Mouse (Mus musculus) spleen, embryonic (tissue): ENCODE measurements around the gene Gm49373.

Experiments used
- CTCF ChIA-PET: fragments of 350-600 bp; sonication (Branson Sonifier 250); formaldehyde crosslinking; loops from one replicate; lab custom pipeline; 2022; lab: Charles Lee

The Gm49373 gene

GRCm38 (mm10) chr9:21029291-21030054, 43.4 kb downstream of the Gm49373 start, which contains the start of gene Icam4:
Gene Icam4, plus strand, starts transcription at chr9:21029373.
- CTCF ChIA-PET, result interaction anchor here (0.6 to 0.7 kb wide), 2 partner anchors 12 to 106 kb away, joined by 3 to 4 read pairs; no protein-coding TSS in a partner anchor

DNA sequence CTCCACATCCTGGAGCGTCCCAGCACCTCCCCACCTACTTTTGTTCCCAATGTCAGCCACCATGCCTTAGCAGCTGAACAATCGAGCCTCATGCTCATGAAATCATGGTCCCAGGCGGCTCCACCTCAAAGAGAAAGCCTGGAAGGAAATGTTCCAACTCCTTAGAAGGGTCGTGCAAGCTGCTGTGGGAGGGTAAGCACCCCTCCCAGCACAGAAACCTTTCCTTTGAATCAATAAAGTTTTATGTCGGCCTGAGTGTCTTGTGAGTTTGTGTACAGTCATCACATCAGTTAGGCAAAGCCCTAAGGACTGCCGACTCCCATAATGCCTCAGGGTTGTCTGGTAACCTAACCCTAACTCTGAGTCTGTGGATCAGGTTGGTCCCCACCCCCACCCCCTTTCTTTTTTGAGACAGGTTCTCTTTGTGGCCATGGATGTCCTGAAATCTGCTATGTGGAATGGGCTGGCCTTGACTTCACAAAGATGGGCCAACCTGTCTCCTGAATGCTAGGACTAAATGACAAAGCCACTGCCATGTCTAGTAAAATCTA, 44.3 kb downstream of the Gm49373 start:
- CTCF ChIA-PET, result no interaction called here

GRCm38 (mm10) chr9:21027774-21028290, 45.1 kb downstream of the Gm49373 start:
- CTCF ChIA-PET, result no interaction called here

DNA sequence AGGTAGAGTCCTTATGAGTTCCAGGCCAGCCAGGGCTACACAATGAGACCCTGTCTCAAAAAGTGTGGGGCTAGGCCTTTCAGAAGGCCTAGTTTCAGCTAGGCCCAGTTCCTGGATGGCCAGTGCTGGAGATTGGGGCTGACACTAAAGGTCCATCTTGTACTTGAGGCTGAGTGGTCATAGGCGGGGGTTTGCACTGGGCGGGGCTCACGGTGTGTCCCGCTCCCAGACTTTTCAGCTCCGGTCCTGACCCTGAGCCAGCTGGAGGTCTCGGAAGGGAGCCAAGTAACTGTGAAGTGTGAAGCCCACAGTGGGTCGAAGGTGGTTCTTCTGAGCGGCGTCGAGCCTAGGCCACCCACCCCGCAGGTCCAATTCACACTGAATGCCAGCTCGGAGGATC, 46.0 kb downstream of the Gm49373 start:
- CTCF ChIA-PET, result interaction anchor here (0.6 kb wide), 1 partner anchor 47 kb away, joined by 3 read pairs; no protein-coding TSS in a partner anchor

GRCm38 (mm10) chr9:21025258-21025810, 47.6 kb downstream of the Gm49373 start:
- CTCF ChIA-PET, result no interaction called here

- CTCF ChIA-PET, result no interaction called here
These were observed 50.2 kb downstream of the Gm49373 start for GRCm38 (mm10) chr9:21022726-21023125.

DNA sequence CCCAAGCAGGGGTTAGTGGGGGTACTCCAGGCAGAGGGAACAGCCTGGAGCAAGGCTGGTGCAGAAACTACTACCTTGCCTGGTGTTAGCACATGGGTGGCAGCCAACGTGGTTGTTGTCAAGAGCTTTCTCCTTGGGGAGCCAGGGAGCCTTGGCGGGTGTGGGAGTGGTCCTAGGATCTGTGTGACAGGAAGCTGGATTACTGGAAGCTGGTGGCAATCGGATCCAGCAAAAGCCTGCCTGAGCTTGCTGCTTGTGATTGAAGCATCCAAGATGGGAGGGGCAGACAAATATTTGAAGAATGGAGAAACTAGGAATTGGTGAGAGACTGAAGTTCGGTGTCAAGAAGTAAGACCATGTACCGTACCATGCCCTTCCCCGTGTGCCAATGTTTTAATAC, 50.6 kb downstream of the Gm49373 start:
- CTCF ChIA-PET, result no interaction called here

DNA sequence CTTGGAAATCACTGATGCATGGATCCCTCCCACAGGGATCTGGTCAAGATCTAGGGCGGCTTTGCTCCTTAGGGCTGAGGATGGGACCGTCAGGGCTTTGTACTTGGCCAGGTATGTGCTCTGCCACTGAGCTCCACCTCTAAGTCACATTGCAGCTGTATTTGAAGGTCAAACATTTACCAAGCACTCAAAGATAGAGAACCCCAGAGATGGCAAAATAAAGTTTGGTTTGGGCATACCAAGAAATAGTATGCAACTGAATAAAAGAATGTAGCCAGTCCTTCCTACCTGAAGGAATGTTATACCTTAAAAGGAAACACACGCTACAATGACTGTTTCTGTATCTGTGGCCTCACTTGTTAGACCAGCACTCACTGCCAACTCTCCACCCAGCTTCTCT, 51.5 kb downstream of the Gm49373 start:
- CTCF ChIA-PET, result no interaction called here

DNA sequence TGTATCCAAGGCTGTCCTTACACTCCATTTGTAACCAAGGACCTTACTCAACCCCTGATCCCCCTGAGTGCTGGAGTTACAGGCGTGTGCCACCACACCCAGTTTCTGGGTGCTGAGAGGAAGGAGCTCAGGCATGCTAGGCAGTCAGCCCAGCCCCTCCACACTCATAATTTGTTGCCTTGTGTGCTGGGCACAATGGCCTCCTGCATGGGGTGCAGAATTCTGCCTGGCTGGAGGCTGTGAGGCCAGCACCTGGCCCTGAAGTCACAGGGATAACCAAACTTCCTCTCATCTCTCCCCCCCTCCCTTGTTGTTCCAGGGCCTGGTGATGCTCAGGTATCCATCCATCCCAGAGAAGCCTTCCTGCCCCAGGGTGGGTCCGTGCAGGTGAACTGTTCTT, 54.3 kb downstream of the Gm49373 start:
- CTCF ChIA-PET, result no interaction called here

DNA sequence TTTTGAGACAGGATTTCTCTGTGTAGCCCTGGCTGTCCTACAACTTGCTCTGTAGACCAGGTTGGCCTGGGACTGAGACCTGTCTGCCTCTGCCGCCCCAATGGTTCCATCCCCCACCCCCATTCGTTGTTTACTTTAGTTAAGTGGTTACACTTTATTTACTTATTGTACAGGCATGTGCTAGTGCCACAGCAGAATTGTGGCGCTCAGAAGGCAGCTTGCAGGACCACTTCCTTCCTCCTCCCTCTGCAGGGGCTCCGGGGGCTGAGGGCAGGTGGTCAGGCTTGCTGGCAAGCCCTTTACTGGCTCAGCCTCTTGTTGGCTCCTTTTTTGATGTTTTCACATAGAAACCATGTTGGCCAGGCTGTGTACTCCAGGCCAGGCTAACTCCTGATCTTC, 55.7 kb downstream of the Gm49373 start:
- CTCF ChIA-PET, result interaction anchor here (0.9 kb wide), 1 partner anchor 12 kb away, joined by 4 read pairs; the partner anchor contains the start of gene Icam4

DNA sequence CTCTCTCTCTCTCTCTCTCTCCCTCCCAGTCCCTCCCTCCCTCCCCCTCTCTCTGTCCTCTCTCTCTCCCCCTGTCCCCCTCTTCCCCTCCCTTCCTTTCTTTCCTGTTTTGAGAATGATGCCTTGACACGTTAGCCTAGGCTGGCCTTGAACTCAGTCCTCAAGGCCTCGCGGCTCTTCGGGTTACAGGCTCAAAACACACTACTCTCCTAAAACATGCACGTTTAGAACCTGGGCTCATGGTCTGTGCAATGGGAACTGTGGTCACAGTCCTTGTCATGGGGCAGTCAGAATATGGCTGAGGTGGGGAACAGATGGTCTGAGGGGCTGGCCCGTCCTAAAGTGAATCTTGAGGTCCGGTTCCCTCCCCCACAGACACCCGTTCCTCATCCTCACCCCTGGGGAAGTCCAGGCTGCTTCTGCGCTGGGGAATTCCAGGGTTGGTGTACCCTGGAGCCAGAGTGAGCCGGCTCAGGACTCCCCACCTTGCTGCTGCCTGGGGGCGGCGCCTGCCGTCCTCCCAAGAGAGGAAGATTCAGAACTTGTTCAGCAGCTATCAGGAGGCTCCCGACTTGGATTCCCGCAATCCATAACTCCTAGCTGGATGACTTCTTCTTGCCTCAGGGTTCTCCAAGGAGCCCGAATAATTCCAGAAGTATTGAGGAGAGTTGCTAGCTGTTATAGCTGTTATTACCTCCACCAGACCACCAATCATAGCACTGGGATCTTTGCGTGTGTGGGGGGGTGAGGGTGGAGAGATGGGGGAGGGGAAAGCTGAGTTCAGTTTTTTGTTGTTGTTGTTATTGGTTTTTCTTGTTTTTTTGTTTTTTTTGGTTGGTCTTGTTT, 56.3 kb downstream of the Gm49373 start:
- CTCF ChIA-PET, result interaction anchor here (0.9 kb wide), 1 partner anchor 13 kb away, joined by 4 read pairs; the partner anchor contains the start of gene Icam4

DNA sequence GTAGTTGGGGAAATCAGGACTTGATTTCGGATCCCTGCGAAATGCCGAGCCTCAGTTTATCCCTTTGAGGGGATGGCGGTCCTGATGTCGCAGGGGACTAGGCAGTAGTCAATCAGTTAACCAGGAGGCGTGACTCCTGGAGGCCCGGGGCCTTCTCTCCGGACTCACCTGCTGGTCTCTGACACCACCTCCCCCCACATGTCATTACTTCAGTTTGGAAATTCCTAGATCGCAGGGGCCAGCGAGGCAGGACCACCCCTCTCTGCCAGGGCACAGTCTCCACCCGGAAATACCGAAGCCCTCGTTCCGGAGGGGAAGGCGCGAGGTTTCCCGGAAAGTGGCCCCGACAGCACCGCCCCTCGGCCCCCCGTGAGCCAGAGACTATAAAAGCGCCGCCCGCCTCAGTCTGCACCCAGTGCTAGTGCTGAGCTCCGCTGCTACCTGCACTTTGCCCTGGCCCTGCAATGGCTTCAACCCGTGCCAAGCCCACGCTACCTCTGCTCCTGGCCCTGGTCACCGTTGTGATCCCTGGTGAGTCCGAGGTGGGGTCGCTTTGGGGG, 57.2 kb downstream of the Gm49373 start, which contains the start of gene Icam1:
Gene Icam1 (plus strand): TSS at position 415 of the 560 bp plus-strand sequence.
- CTCF ChIA-PET, result interaction anchor here (0.6 kb wide), 1 partner anchor 16 kb away, joined by 4 read pairs; no protein-coding TSS in a partner anchor

GRCm38 (mm10) chr9:21014691-21015570, 58.0 kb downstream of the Gm49373 start:
- CTCF ChIA-PET, result interaction anchor here (0.6 kb wide), 3 partner anchors 16 to 826 kb away, joined by 4 to 18 read pairs (median 6); no protein-coding TSS in a partner anchor
